Mouse (Mus musculus) forebrain, embryonic 11.5 days (tissue): Measurements from ENCODE around the gene Celsr3. TPM values are rescaled to one million over a fixed set of nuclear protein-coding genes. Genes with fewer than 3 reads are reported as not detected.

Source experiments
- ATAC-seq: fragments of 200-750 bp; cut with Nextera tagmentation; replicated peaks from 2 replicates; pipeline ENCODE4 v1.8.0; 2017; ENCODE audit warnings: moderate TSS enrichment; ENCODE audit not compliant: low FRiP score
- DNase-seq: peaks from one replicate; pipeline ENCODE4 v3.0.0-alpha.2; 2017; ENCODE audit warnings: low spot score
- H3K27ac ChIP-seq: fragments of 300-500 bp; sonication (generic); 2 replicates; pipeline ENCODE4 v1.5.1; 2014; ENCODE audit warnings: low read depth, low read length
- H3K27me3 ChIP-seq: fragments of 300-500 bp; sonication (generic); 2 replicates; pipeline ENCODE4 v1.6.1; 2014; ENCODE audit warnings: mild to moderate bottlenecking, low read length, mixed read lengths; ENCODE audit not compliant: control insufficient read depth, insufficient read depth
- H3K36me3 ChIP-seq: fragments of 300-500 bp; sonication (generic); 2 replicates; pipeline ENCODE4 v1.6.1; 2014; ENCODE audit warnings: mild to moderate bottlenecking, low read length, moderate library complexity, mixed read lengths; ENCODE audit not compliant: control insufficient read depth, insufficient read depth
- H3K4me1 ChIP-seq: fragments of 300-500 bp; sonication (generic); replicated peaks from 2 replicates; pipeline ENCODE4 v1.6.1; 2014; ENCODE audit warnings: low read length, mixed read lengths; ENCODE audit not compliant: control insufficient read depth, insufficient read depth
- H3K4me2 ChIP-seq: fragments of 300-500 bp; sonication (generic); 2 replicates; pipeline ENCODE4 v1.6.1; 2014; ENCODE audit warnings: low read depth, mild to moderate bottlenecking, low read length, moderate library complexity, mixed read lengths; ENCODE audit not compliant: severe bottlenecking
- H3K4me3 ChIP-seq: fragments of 300-500 bp; sonication (generic); 2 replicates; pipeline ENCODE4 v1.5.1; 2014; ENCODE audit warnings: low read depth, low read length
- H3K9ac ChIP-seq: fragments of 300-500 bp; sonication (generic); 2 replicates; pipeline ENCODE4 v1.6.1; 2014; ENCODE audit warnings: low read length
- H3K9me3 ChIP-seq: fragments of 300-500 bp; sonication (generic); 2 replicates; pipeline ENCODE4 v1.6.1; 2016; ENCODE audit warnings: low read length, mixed read lengths; ENCODE audit not compliant: control insufficient read depth
- WGBS: fragments of 180-500 bp; shearing (Covaris S2); extraction: QIAGEN DNeasy Blood & Tissue Kit; methylation state at CpG from one replicate; pipeline ENCODE4 v1.1.7; 2014; 5-methylcytosine and 5-hydroxymethylcytosine counted together
- microRNA-seq: library from miRNA; unstranded; fragments of <30 nt; microRNA quantifications from one replicate; pipeline ENCODE4, GENCODE M21; 2016; ENCODE audit not compliant: insufficient number of aligned reads
- polyA plus RNA-seq: library from polyadenylated mRNA; unstranded; fragments of >200 nt; fragmentation: Nextera tagmentation; extraction: Ambion mirVana; gene quantifications from 2 replicates; pipeline ENCODE4 v1.2.1, GENCODE M21; 2014

Gene Celsr3
- polyA plus RNA-seq, 1 experiment from 2014 or later = 6.9 TPM

GRCm38 (mm10) chr9:108852976-108853375 lies 26.9 kb downstream of the Celsr3 start, which contains the start of gene Slc26a6:
Gene Slc26a6, plus strand, starts transcription at chr9:108853283.
- no peaks in the 10 kb centered on the region; the same call in 1 of the 2 replicates for H3K36me3 ChIP-seq
- H3K4me1 ChIP-seq = 0 out of 2 replicates have a peak, but pooled peaks cover 1% of the 10 kb centered on the region
- 92% methylated on average over 3 of the region's 3 CpGs for WGBS
- ATAC-seq (no peak), DNase-seq (no peak)
- no peaks in the 10 kb centered on the region for H3K9me3 ChIP-seq
- peak within 1 kb of the TSS; percentile 75 for H3K27ac ChIP-seq
- H3K4me2 ChIP-seq = peak within 1 kb of the TSS; percentile 90
- peak within 1 kb of the TSS; percentile 72 for H3K4me3 ChIP-seq
- no peaks in the 10 kb centered on the region for H3K27me3 ChIP-seq
- peak within 1 kb of the TSS; percentile 72 for H3K9ac ChIP-seq

DNA sequence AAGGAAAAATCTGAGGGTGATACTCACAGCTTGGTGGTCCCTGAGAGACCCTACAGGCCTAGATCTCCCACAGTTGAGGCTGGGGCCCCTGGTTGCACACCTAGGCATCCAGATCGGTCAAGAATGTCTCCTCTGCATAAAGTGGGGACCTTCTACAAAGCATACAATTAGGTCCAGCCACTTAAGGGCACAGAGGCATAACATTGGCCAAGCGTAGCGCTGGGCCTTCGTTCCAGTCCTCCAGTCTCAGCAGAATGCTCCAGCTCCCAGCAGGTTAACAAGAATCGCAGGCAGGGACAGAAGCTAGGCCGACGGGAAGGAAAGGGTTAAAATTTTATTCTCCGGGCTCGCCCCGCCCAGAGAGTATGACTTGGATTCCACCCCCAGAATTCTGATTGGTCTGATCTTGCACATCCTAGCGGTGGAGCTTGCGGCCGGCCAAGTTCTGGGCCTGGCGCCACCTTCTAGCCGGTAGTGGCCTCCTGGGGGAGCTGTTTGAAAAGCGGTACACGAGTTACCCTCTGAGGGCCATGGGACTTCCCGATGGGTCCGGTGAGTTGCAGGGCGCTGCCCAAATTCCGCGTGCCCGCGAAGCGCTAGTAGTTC lies 27.6 kb downstream of the Celsr3 start:
- Histone ChIP-seq H3K4me1 (0 out of 2 replicates have a peak, but pooled peaks cover 1% of the 10 kb centered on the region), H3K27ac (peak overlapping the region; percentile 75), H3K36me3 (no peaks in the 10 kb centered on the region; the same call in 1 of the 2 replicates), H3K27me3 (no peaks in the 10 kb centered on the region), H3K9ac (peak overlapping the region; percentile 72), H3K4me2 (peak overlapping the region; percentile 90), H3K9me3 (no peaks in the 10 kb centered on the region), H3K4me3 (peak overlapping the region; percentile 72)
- WGBS = 2% methylated on average over 25 of the region's 25 CpGs
- peak; percentile 89 for ATAC-seq
- peak; percentile 94 for DNase-seq

GRCm38 (mm10) chr9:108854241-108854696 lies 28.1 kb downstream of the Celsr3 start:
- Histone ChIP-seq H3K27me3 (no peaks in the 10 kb centered on the region), H3K9me3 (no peaks in the 10 kb centered on the region), H3K27ac (peak overlapping the region; percentile 75), H3K4me2 (peak overlapping the region; percentile 90), H3K4me1 (0 out of 2 replicates have a peak, but pooled peaks cover 1% of the 10 kb centered on the region), H3K4me3 (peak overlapping the region; percentile 72), H3K9ac (peak overlapping the region; percentile 72), H3K36me3 (no peaks in the 10 kb centered on the region; the same call in 1 of the 2 replicates)
- peak; percentile 92 for DNase-seq
- WGBS = under 1% methylated on average over 26 of the region's 28 CpGs
- ATAC-seq = peak; percentile 86

DNA sequence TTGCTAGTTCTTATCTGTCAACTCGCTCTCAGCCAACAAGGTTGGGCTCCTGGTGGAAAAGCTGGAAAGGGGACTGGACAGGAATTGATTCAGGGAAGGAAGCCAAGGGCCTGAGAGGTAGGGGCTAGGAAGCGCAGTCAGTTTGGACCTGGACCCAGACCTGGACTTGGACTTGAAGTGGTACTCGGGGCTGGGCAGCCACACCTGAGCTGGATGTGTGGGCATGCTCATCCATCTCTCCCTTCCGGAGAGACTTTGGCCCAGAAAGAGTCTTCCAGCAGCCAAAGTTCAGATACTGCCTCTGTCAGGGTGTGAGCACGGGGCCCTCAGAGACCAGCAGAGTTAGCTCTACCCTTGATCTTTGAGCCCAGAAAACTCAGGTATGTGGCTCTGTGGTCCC lies 29.2 kb downstream of the Celsr3 start:
- Histone ChIP-seq H3K4me1 (0 out of 2 replicates have a peak, but pooled peaks cover 1% of the 10 kb centered on the region), H3K9ac (no peak overlapping the region), H3K4me2 (no peak overlapping the region), H3K27ac (no peak overlapping the region), H3K27me3 (no peaks in the 10 kb centered on the region), H3K36me3 (no peaks in the 10 kb centered on the region; the same call in 1 of the 2 replicates), H3K9me3 (no peaks in the 10 kb centered on the region), H3K4me3 (no peak overlapping the region)
- 54% methylated on average over 5 of the region's 5 CpGs for WGBS
- no peak for DNase-seq
- ATAC-seq = no peak

DNA sequence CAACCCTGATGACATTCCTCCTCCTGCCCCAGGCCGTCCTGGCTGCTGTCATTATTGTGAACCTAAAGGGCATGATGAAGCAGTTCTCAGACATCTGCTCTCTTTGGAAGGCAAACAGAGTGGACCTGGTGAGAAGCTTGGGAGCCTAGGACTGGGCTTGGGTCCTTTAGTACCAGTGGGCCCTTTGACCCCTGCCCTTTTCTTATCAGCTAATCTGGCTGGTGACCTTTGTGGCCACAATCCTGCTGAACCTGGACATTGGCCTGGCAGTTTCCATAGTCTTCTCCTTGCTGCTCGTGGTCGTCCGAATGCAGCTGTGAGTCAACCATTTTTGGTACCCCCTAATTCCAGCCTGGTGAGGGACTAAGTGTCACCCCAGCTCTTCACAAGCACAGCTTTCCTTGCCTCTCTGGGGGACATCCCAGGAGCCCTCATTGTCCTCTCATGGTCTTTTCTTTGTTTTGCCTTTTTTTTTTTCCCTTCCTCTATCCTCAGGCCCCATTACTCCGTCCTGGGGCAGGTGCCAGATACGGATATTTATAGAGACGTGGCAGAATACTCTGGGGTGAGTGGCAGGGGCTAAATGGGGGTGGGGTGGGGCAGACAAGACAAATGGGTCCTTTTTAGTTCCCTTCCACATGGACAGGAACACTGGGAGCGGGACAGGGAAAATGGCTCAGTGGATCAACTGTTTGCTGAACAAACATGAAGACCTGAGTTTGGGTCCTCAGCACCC lies 32.8 kb downstream of the Celsr3 start:
- Histone ChIP-seq H3K27me3 (no peaks in the 10 kb centered on the region), H3K4me1 (no peaks in the 10 kb centered on the region), H3K4me2 (no peak overlapping the region), H3K36me3 (no peaks in the 10 kb centered on the region), H3K9me3 (no peaks in the 10 kb centered on the region), H3K4me3 (no peak overlapping the region), H3K9ac (no peak overlapping the region), H3K27ac (no peak overlapping the region)
- DNase-seq = no peak
- 85% methylated on average over 8 of the region's 8 CpGs for WGBS
- no peak for ATAC-seq

Small RNA genes within 50 kb of the gene (microRNA-seq; reads per million reads assigned to microRNA genes)
- not detected for gene Gm23156

Other genes starting within 250 kb of the Celsr3 start
- gene Wdr6, start 247.6 kb upstream of the Celsr3 start, polyA plus RNA-seq = 196 TPM in 2 replicates
- 11.9 and 12.6 TPM in 2 replicates for gene P4htm, start 228.7 kb upstream of the Celsr3 start, polyA plus RNA-seq
- 61.1 and 62.1 TPM in 2 replicates for gene Arih2, start 176.9 kb upstream of the Celsr3 start, polyA plus RNA-seq
- 22.6 and 26.0 TPM in 2 replicates for gene Slc25a20, start 164.2 kb upstream of the Celsr3 start, polyA plus RNA-seq
- 54.1 and 56.8 TPM in 2 replicates for gene Prkar2a, start 137.0 kb upstream of the Celsr3 start, polyA plus RNA-seq
- gene Ip6k2, start 42.5 kb upstream of the Celsr3 start, polyA plus RNA-seq = 96.6 and 108 TPM in 2 replicates
- gene Nckipsd, start 18.0 kb upstream of the Celsr3 start, polyA plus RNA-seq = 14.4 and 22.0 TPM in 2 replicates
- 12.6 and 12.7 TPM in 2 replicates for gene Slc26a6, start 27.0 kb downstream of the Celsr3 start, polyA plus RNA-seq
- gene Tmem89, start 88.3 kb downstream of the Celsr3 start, polyA plus RNA-seq = not detected in 2 replicates
- 395 and 436 TPM in 2 replicates for gene Uqcrc1, start 110.3 kb downstream of the Celsr3 start, polyA plus RNA-seq
- gene Col7a1, start 127.3 kb downstream of the Celsr3 start, polyA plus RNA-seq = 2.2 and 3.7 TPM in 2 replicates
- gene Ucn2, start 159.7 kb downstream of the Celsr3 start, polyA plus RNA-seq = not detected in 2 replicates
- 12.5 and 12.8 TPM in 2 replicates for gene Pfkfb4, start 165.5 kb downstream of the Celsr3 start, polyA plus RNA-seq
- 30.4 and 33.9 TPM in 2 replicates for gene Shisa5, start 212.2 kb downstream of the Celsr3 start, polyA plus RNA-seq
- 5.9 and 8.2 TPM in 2 replicates for gene Trex1, start 233.4 kb downstream of the Celsr3 start, polyA plus RNA-seq
- gene Atrip, start 247.8 kb downstream of the Celsr3 start, polyA plus RNA-seq = 28.1 and 32.1 TPM in 2 replicates